Mouse (Mus musculus) liver, embryonic 14.5 days (tissue): Measurements from ENCODE around the gene C2cd2. TPM values are rescaled to one million over a fixed set of nuclear protein-coding genes. Genes with fewer than 3 reads are reported as not detected.
A peak's percentile ranks its signal among the peaks of the same experiment; 100 is the strongest.
"Not testable (repeated sequence)": the region's sequence is repeated elsewhere in the genome, so short reads cannot be mapped to it uniquely, and the experiment has no call there.

ENCODE experiments used
- ATAC-seq: fragments of 200-750 bp; cut with Nextera tagmentation; 2 replicates; pipeline ENCODE4 v1.8.0; 2017; ENCODE audit warnings: moderate number of reproducible peaks, mild to moderate bottlenecking, moderate library complexity; ENCODE audit not compliant: insufficient read depth
- DNase-seq, 3 experiments: peaks; one replicate each; pipeline ENCODE4 v3.0.0-alpha.2; 2012 to 2013; ENCODE audit warnings: low read depth in 3 of 3, low spot score in 3 of 3
- H3K27ac ChIP-seq: fragments of 300-500 bp; sonication (generic); 2 replicates; pipeline ENCODE4 v1.5.1; 2014; ENCODE audit warnings: moderate library complexity, mild to moderate bottlenecking, control low read depth, inconsistent platforms
- H3K27me3 ChIP-seq: fragments of 300-500 bp; sonication (generic); 2 replicates; pipeline ENCODE4 v1.6.1; 2014; ENCODE audit warnings: mild to moderate bottlenecking, low read length, moderate library complexity; ENCODE audit not compliant: control insufficient read depth, insufficient read depth
- H3K36me3 ChIP-seq: fragments of 300-500 bp; sonication (generic); replicated peaks from 2 replicates; pipeline ENCODE4 v1.6.1; 2014; ENCODE audit warnings: low read depth; ENCODE audit not compliant: control insufficient read depth, insufficient read depth
- H3K4me1 ChIP-seq, 2 experiments: fragments of 200-500 bp in 1 of 2; fragments of 300-500 bp in 1 of 2; sonication (generic) in 1 of 2; replicated peaks; 2 replicates each; pipeline ENCODE4 v1.6.1; 2012 to 2014; ENCODE audit warnings: antibody characterized with exemption in 1 of 2, inconsistent platforms in 1 of 2, low read length in 1 of 2; ENCODE audit not compliant: control insufficient read depth in 2 of 2, insufficient read depth in 2 of 2
- H3K4me2 ChIP-seq: fragments of 300-500 bp; sonication (generic); 2 replicates; pipeline ENCODE4 v1.6.1; 2014; ENCODE audit warnings: low read depth, mild to moderate bottlenecking, control low read depth, moderate library complexity
- H3K4me3 ChIP-seq, 2 experiments: fragments of 200-500 bp in 1 of 2; fragments of 300-500 bp in 1 of 2; sonication (generic) in 1 of 2; 2 replicates each; pipeline ENCODE4 v1.5.1; 2012 to 2014; ENCODE audit warnings: low read depth in 2 of 2, low read length in 2 of 2, mild to moderate bottlenecking in 2 of 2, control low read depth in 1 of 2, inconsistent platforms in 1 of 2, moderate library complexity in 1 of 2; ENCODE audit not compliant: insufficient read depth in 1 of 2
- H3K9ac ChIP-seq: fragments of 300-500 bp; sonication (generic); replicated peaks from 2 replicates; pipeline ENCODE4 v1.6.1; 2014; ENCODE audit warnings: mild to moderate bottlenecking, control low read depth, moderate library complexity
- H3K9me3 ChIP-seq: fragments of 300-500 bp; sonication (generic); 2 replicates; pipeline ENCODE4 v1.6.1; 2016; ENCODE audit warnings: low read length, mixed read lengths; ENCODE audit not compliant: control insufficient read depth
- CTCF ChIP-seq: IDR thresholded peaks from 2 replicates; pipeline ENCODE4 v1.5.1; 2016; ENCODE audit warnings: antibody characterized with exemption, low read depth, control low read depth
- EP300 ChIP-seq: IDR thresholded peaks from 2 replicates; pipeline ENCODE4 v1.6.1; 2016; ENCODE audit warnings: antibody characterized with exemption, low read depth
- WGBS: fragments of 180-500 bp; shearing (Covaris S2); extraction: QIAGEN DNeasy Blood & Tissue Kit; methylation state at CpG from one replicate; pipeline ENCODE4 v1.1.7; 2014; ENCODE audit not compliant: insufficient replicate concordance; 5-methylcytosine and 5-hydroxymethylcytosine counted together
- polyA plus RNA-seq, 2 experiments: library from polyadenylated mRNA; depleted of rRNA in 1 of 2; stranded (reverse) in 1 of 2; unstranded in 1 of 2; fragments of >200 nt; fragmentation: Nextera tagmentation in 1 of 2; extraction: Ambion mirVana in 1 of 2; gene quantifications; 2 replicates each; pipeline versions ENCODE4 v1.2.1 to v1.2.3; 2012 to 2014

C2cd2 gene
- 1.5 and 1.9 TPM in 2 replicates for polyA plus RNA-seq (2012; rRNA removed)
- polyA plus RNA-seq (2014; fragmentation: Nextera tagmentation; extraction: Ambion mirVana): 4.6 and 6.2 TPM in 2 replicates

- peak within 1 kb of the TSS; percentile 70 to 72 for H3K4me3 ChIP-seq
- H3K27me3 ChIP-seq: no peaks in the 10 kb centered on the region
- peak within 1 kb of the TSS; percentile 75 for H3K4me2 ChIP-seq
- peak; percentile 97 for ATAC-seq
- no peaks in the 10 kb centered on the region for H3K9me3 ChIP-seq
- WGBS: under 1% methylated on average over 78 of the region's 78 CpGs
- TF ChIP-seq CTCF: no peak
- TF ChIP-seq EP300: no peak
- H3K27ac ChIP-seq: peak within 1 kb of the TSS; percentile 70
- peaks cover 37 to 39% of the 10 kb centered on the region in 2 experiments for H3K4me1 ChIP-seq
- peak; percentile 83 to 86 (median 85) for DNase-seq
- H3K36me3 ChIP-seq: no peaks in the 10 kb centered on the region
- H3K9ac ChIP-seq: peak within 1 kb of the TSS; percentile 73
These were observed at the start of gene C2cd2, which contains the start of gene Zbtb21 for GRCm38 (mm10) chr16:97962151-97962948. TSS of gene C2cd2 (minus strand) at chr16:97962598. TSS of gene Zbtb21 (minus strand) at chr16:97962622.

GRCm38 (mm10) chr16:97997383-97997731 lies 35.0 kb upstream of the C2cd2 start:
- not testable (repeated sequence) for DNase-seq, H3K9me3 ChIP-seq

GRCm38 (mm10) chr16:97996616-97997382 lies 34.4 kb upstream of the C2cd2 start, which contains the start of gene B230307C23Rik:
TSS of gene B230307C23Rik (plus strand) at chr16:97997315.
- H3K4me3 ChIP-seq: peak within 1 kb of the TSS; percentile 66 to 67
- ATAC-seq: peak; percentile 97
- WGBS: 2% methylated on average over 22 of the region's 22 CpGs

More at GRCm38 (mm10) chr16:97997383-97997731, 35.0 kb upstream of the C2cd2 start:
- peak; percentile 36; the same call in 1 of the 2 replicates for ATAC-seq
- not testable (repeated sequence) for H3K36me3 ChIP-seq, H3K27ac ChIP-seq, H3K27me3 ChIP-seq
- H3K4me3 ChIP-seq: peak overlapping the region; percentile 66 to 67
- peak overlapping the region; percentile 65 for H3K9ac ChIP-seq
- peak overlapping the region; percentile 64 for H3K4me2 ChIP-seq
- H3K4me1 ChIP-seq: peaks cover 5 to 15% of the 10 kb centered on the region in 2 experiments
- under 1% methylated on average over 8 of the region's 8 CpGs for WGBS

GRCm38 (mm10) chr16:97995849-97996615 lies 33.6 kb upstream of the C2cd2 start:
- Histone ChIP-seq H3K4me2 (peak overlapping the region; percentile 64), H3K36me3 (no peaks in the 10 kb centered on the region; the same call in 1 of the 2 replicates), H3K9ac (peak overlapping the region; percentile 65), H3K27me3 (no peaks in the 10 kb centered on the region), H3K27ac (peak overlapping the region; percentile 25; the same call in 1 of the 2 replicates), H3K4me3 (peak overlapping the region; percentile 28 to 66; a peak in 3 of 4 replicates), H3K4me1 (peaks cover 5 to 15% of the 10 kb centered on the region in 2 experiments), H3K9me3 (no peaks in the 10 kb centered on the region)
- TF ChIP-seq CTCF (no peak), EP300 (no peak)
- no peak for ATAC-seq
- peak in 1 of 3 experiments; percentile 7 for DNase-seq
- WGBS: 13% methylated on average over 1 of the region's 1 CpGs

More at GRCm38 (mm10) chr16:97996616-97997382, 34.4 kb upstream of the C2cd2 start, which contains the start of gene B230307C23Rik:
- peak; percentile 77 to 85 (median 79) for DNase-seq
- Histone ChIP-seq H3K27ac (peak within 1 kb of the TSS; percentile 25), H3K9me3 (no peaks in the 10 kb centered on the region), H3K36me3 (no peaks in the 10 kb centered on the region; the same call in 1 of the 2 replicates), H3K9ac (peak within 1 kb of the TSS; percentile 65), H3K4me2 (peak within 1 kb of the TSS; percentile 64), H3K4me1 (peaks cover 5 to 15% of the 10 kb centered on the region in 2 experiments), H3K27me3 (no peaks in the 10 kb centered on the region)
- TF ChIP-seq EP300 (no peak), CTCF (no peak)

- not testable (repeated sequence) for ATAC-seq
- WGBS: 69% methylated on average over 3 of the region's 3 CpGs
These were observed 30.1 kb upstream of the C2cd2 start for GRCm38 (mm10) chr16:97992477-97992876.

More at GRCm38 (mm10) chr16:97992477-97992876, 30.1 kb upstream of the C2cd2 start:
- H3K27ac ChIP-seq, H3K36me3 ChIP-seq, H3K27me3 ChIP-seq, H3K4me2 ChIP-seq, H3K4me3 ChIP-seq, DNase-seq, H3K9ac ChIP-seq, H3K9me3 ChIP-seq: not testable (repeated sequence)
- H3K4me1 ChIP-seq: peaks cover 5 to 10% of the 10 kb centered on the region in 2 experiments
